Mouse (Mus musculus) lung, postnatal 10 days (tissue): Measurements from ENCODE around the gene Ccdc113.
"Not testable (repeated sequence)": the region's sequence is repeated elsewhere in the genome, so short reads cannot be mapped to it uniquely, and the experiment has no call there.

Experiments used
- DNase-seq: peaks from one replicate; pipeline ENCODE4 v3.0.0; 2021

The Ccdc113 gene

GRCm38 (mm10) chr8:95542191-95542590, 8.3 kb downstream of the Ccdc113 start:
- DNase-seq: peak; percentile 15

GRCm38 (mm10) chr8:95543065-95543464, 9.2 kb downstream of the Ccdc113 start:
- DNase-seq: no peak

GRCm38 (mm10) chr8:95545815-95546214, 11.9 kb downstream of the Ccdc113 start:
- no peak for DNase-seq

GRCm38 (mm10) chr8:95546986-95547385, 13.1 kb downstream of the Ccdc113 start:
- no peak for DNase-seq

DNA sequence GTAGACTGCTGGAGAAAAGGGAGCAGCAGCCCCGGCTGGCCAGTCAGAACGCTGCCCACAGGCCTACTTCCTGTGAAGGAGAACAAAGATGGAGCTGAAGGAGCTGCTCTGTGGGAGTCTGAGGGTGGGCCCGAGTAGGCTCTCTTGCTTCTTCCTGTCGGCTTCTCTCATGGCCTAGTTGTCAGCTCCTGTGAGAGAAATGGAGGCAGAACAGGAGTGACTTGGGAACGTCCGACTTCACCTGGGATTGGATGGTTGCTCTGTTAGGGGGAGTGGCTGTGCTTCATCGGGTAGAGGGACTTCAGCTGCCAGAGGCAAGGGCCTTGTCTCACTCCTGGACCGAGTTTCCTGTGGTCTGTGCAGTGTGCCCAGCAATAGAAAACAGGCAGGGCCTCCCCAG, 14.0 kb downstream of the Ccdc113 start:
- no peak for DNase-seq

GRCm38 (mm10) chr8:95549871-95550829, 16.3 kb downstream of the Ccdc113 start:
- no peak for DNase-seq

DNA sequence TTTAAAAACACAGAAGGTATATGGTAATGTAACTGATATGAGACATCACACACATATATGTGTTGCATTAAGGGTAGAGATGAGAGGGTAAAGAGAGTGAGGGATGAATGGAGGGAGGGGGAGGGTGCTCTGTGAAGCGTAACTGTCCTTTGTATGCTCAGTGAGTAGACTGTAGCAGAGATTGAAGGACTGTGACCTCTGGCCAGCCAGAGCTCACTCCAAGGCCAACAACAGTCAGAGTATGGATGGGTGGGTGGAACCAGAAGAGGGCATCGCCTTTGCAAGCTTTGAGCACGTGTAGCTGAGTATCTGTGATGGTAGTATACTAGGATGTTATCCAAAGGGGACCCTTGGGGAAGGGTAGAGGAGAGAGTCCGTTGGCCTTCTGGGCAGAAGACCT, 17.7 kb downstream of the Ccdc113 start:
- DNase-seq: no peak

DNA sequence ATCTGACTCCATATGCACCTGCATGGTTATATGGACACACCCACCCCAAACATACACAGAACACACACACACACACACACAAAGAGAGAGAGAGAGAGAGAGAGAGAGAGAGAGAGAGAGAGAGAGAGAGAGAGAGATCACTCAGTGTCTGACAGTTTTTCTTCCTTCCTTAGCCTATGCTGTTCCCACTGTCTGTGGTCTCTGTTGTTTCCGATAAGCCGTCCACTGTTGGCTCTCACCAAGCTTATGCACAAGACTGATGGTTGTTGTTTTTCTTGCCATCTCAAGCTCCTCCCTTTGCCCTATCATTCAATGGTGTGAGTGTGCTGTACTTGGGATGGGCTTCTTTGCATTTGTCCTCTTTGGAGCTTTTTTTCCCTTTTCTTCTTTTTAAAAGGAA, 22.1 kb downstream of the Ccdc113 start:
- DNase-seq: no peak

- peak; percentile 36 for DNase-seq
Measured at GRCm38 (mm10) chr8:95566217-95566616, 32.3 kb downstream of the Ccdc113 start.

DNA sequence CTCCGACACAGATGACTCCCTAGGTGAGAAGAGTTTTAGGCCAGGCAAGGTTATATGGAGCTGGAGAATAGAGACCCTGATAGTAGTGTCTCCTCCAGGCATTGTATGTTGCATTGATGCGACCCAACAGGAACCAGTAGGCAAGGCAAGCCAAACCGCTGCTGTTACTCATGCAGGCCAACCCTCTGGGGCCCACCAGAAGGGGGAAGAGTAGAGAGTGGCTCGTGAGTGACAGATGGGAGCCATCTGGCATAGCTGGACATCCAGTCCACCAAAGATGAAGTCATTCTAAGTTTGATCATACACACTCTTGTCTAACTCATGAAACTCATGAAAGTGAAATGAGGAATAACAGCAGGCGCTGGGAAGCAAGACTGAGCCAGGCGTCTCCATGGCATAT, 32.9 kb downstream of the Ccdc113 start:
- peak; percentile 79 for DNase-seq

DNA sequence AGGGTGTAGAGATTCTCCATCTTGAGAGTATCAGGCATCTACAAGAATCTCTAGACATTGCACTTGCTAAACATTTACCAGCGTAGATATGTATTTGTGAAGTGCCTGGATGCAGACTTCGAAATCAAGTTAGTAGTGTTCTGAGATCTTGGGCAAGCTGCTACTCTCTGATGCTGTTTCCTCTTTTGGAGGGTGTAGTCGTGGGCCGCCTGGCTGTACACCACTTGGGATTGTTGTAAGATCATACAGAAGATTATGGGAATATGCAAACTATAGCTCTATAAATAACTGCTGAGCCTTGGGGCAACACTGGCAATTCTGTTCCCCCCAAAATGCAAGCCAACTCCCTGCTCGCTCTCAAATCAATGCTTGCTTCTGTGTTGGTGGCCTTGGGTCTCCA, 39.3 kb downstream of the Ccdc113 start:
- no peak for DNase-seq

GRCm38 (mm10) chr8:95576240-95576639, 42.4 kb downstream of the Ccdc113 start, which contains the start of gene Prss54:
Prss54 (minus strand) TSS chr8:95576340.
- no peak for DNase-seq

- no peak for DNase-seq
Measured at GRCm38 (mm10) chr8:95587339-95587738, 53.5 kb downstream of the Ccdc113 start.

GRCm38 (mm10) chr8:95589282-95589681, 55.4 kb downstream of the Ccdc113 start:
- no peak for DNase-seq

DNA sequence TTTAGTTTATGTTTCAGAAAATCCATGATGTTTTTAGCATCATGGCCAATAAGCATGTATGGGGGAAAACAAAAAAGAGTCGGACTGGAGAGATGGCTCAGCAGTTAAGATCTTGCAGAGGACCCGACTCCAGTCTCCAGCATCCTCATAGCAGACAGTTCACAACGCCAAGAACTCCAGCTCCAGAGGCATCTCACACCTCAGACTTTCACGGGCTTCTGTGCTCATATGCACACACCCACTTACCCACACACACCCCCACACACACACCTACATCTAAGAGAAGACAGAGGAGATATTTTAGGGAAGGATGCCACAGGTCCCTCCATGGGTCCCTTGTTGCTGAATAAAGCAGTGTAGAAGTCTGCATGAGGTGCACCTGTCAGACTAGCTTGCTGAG, 56.7 kb downstream of the Ccdc113 start:
- no peak for DNase-seq

DNA sequence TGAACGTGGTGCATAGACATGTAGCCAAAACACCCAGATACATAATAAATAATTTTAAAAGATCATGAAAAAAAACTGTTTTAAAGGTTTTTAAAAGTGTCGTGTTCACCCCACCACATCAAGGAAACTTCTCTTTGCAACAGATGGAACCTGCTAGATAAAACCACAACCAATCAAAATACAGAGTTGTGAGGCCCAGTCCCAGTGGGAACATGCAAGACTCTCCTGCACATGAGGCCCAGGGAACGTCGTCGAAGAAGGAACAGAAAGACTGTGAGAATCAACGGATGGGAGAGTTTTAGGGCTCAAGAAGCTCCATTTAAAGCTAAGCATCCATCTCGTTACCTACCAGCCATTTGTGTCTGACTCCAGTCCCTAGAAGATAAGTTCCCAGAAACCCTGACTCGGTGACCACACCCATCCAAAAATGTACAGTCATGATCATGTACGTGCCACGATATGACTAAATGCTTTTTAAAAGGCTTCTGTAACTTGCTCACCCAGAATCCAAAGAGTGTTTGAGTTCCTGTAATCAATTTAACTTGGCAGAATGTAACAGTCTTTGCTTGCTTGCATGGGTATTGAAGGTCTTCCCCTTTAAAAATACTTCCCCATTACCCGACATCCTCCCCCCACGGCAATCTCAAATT, 58.4 kb downstream of the Ccdc113 start:
- DNase-seq: no peak

DNA sequence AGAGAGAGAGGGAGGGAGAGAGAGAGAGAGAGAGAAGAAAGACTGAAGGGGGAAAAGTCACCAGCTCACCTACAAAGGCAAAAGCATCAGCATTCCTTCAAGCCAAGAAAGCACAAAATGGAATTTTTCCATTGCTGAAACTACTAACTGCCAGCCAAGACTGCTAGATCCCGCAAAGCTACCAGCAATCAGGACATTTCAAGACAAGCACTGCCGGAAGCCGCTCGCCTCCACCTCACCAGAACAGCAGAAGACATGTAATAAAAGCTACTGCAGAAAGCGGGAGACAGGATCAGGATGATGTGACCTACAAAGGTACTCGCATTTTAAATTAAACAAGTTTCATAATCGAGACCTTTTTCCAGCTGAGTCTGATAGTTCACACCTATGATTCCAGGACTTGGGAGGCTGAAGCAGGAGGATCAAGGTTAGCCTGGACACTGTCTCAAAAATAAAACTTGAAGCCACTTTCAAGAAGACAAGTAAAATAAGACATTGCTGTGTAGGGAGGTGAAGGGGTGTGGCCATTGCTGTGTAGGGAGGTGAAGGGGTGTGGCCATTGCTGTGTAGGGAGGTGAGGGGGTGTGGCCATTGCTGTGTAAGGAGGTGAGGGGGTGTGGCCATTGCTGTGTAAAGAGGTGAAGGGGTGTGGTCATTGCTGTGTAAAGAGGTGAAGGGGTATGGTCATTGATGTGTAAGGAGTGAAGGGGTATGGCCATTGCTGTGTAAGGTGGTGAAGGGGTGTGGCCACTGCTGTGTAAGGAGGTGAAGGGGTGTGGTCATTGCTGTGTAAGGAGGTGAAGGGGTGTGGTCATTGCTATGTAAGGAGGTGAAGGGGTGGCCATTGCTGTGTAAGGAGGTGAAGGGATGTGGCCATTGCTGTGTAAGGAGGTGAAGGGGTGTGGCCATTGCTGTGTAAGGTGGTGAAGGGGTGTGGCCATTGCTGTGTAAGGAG, 59.8 kb downstream of the Ccdc113 start:
- no peak for DNase-seq

DNA sequence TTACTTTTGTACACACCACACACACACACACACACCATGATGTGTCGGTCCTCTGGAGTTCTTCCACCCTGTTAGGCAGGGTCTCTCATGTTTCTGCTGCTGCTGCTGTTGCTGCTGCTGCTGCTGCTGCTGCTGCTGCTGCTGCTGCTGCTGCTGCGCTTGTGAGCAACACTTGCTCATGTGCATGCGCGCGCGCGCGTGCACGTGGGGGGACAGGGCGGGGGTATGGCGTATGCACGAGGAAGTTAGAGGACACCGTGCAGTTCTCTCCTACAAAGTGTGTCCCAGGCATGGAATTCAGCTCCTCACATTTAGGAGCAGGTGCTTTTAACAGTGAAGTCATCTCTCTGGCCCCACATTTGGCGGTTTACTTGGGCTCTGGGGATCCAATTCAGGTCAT, 61.2 kb downstream of the Ccdc113 start:
- no peak for DNase-seq

DNA sequence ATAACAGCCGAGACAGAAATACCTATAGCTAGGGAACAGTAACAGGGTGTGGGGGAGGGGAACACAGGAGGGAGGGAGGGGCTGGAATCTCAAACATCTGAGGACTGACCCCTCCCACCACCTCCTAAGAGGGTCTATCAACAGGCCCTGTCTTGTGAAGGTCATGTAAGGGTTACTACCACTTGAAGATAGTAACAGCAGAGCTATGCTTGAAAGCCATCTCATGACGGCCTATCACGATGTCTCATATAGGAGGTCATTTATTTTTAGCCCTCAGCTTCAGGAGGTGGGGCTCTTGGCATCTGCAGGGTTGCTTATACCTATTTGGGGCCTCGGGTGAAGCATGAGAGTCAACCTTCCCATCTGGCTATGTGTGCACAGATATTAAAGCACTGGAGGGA, 63.0 kb downstream of the Ccdc113 start:
- DNase-seq: no peak

GRCm38 (mm10) chr8:95599861-95600260, 66.0 kb downstream of the Ccdc113 start:
- peak; percentile 73 for DNase-seq

DNA sequence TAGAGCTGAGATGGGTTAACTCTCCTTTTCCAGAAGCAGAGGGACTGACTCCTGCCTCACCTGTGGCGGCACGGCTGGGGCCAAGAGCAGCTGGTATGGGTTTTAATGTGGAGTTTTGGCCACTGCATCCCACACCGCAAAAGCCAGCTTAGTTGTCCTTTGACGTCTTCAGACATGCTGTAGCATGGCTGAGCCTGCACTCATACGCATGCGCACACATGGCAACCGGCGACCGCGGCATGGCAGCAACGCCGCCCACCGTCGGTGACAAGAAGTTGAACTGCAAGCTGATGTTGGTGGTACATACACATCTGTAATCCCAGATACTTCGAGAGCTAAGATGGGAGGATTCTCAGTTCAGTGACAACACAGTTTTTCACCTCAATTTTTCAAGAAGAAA, 67.4 kb downstream of the Ccdc113 start:
- no peak for DNase-seq

GRCm38 (mm10) chr8:95602168-95602567, 68.3 kb downstream of the Ccdc113 start:
- no peak for DNase-seq

DNA sequence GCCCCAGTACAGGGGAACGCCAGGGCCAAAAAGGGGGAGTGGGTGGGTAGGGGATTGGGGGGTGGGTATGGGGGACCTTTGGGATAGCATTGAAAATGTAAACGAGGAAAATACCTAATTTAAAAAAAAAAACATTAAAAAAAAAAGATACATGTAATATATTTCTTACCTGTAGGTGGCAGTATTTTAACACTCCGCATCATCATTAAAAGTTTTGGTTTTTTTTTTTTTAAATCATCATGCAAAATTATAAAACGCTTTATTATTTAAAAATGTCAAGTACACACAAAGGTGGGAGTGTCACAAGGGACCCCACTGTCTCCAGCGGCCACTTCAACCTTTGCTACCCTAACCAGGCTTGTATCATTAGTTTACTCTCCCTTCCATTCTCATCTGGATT, 72.6 kb downstream of the Ccdc113 start:
- DNase-seq: not testable (repeated sequence)
